In genomic region chr8:117200346-117200745, GRCm38 (mm10) we compare ENCODE assay signal across 11 mouse cellular contexts. TPM values are rescaled to one million over a fixed set of nuclear protein-coding genes. Genes with fewer than 3 reads are reported as not detected.
DNase-seq lines count a peak whose midpoint lies in the region; ATAC-seq and TF ChIP-seq lines count a peak whose summit lies in the region.
"Had no signal": no experiment of that assay in that cellular context is flagged by ENCODE, and none has a peak within 500 bp of the region (broad histone marks: within the 10 kb centered on the region; RNA-seq: fewer than 3 reads in every experiment).

No protein-coding gene starts in this region.

- H3K27me3 ChIP-seq in hindbrain, embryonic 12.5 days = no peaks in the 10 kb centered on the region
- H3K27me3 ChIP-seq in hindbrain, embryonic 11.5 days (ENCODE audit: control insufficient read depth, insufficient read depth, low read length) = no peaks in the 10 kb centered on the region
- H3K27me3 ChIP-seq in limb, embryonic 11.5 days (ENCODE audit: control insufficient read depth, insufficient read depth, low read length) = no peaks in the 10 kb centered on the region
- no peaks in the 10 kb centered on the region for H3K27me3 ChIP-seq in stomach, postnatal 0 days (ENCODE audit: control insufficient read depth, insufficient read depth, low read length)
- H3K27me3 ChIP-seq in forebrain, embryonic 11.5 days (ENCODE audit: control insufficient read depth, insufficient read depth, low read length) = no peaks in the 10 kb centered on the region
- H3K27me3 ChIP-seq: CH12.LX had no signal

- peak overlapping the region; percentile 8; the same call in 1 of the 2 replicates for H3K9ac ChIP-seq in hindbrain, embryonic 12.5 days
- no peak overlapping the region for H3K9ac ChIP-seq in hindbrain, embryonic 11.5 days (ENCODE audit: low read depth, low read length)
- H3K9ac ChIP-seq in limb, embryonic 11.5 days (ENCODE audit: low read length) = no peak overlapping the region
- H3K9ac ChIP-seq in stomach, postnatal 0 days (ENCODE audit: low read length) = no peak overlapping the region
- no peak overlapping the region for H3K9ac ChIP-seq in forebrain, embryonic 11.5 days (ENCODE audit: low read length)
- H3K9ac ChIP-seq: forebrain, postnatal 0 days had no signal

- no peak for TF ChIP-seq EP300 in stomach, postnatal 0 days (optimal IDR thresholded peaks at IDR 0.05)

- no peak for ATAC-seq in hindbrain, embryonic 12.5 days (ENCODE audit: low FRiP score)
- ATAC-seq in hindbrain, embryonic 11.5 days (ENCODE audit: low FRiP score) = no peak
- no peak for ATAC-seq in limb, embryonic 11.5 days (ENCODE audit: insufficient number of reproducible peaks, low FRiP score, low TSS enrichment, low read depth)
- no peak for ATAC-seq in stomach, postnatal 0 days (ENCODE audit: low FRiP score, low TSS enrichment)
- ATAC-seq in forebrain, embryonic 11.5 days (replicated peaks; ENCODE audit: low FRiP score) = no peak
- ATAC-seq: forebrain, postnatal 0 days had no signal

- no peak for DNase-seq in hindbrain, embryonic 11.5 days (ENCODE audit: low spot score)
- DNase-seq in spleen, postnatal 10 days (ENCODE audit: low spot score in 2 of 2) = peak; percentile 52 to 72
- no peak for DNase-seq in spleen, adult 18-20 months
- no peak for DNase-seq in limb, embryonic 11.5 days (ENCODE audit: low spot score)
- no peak for DNase-seq in stomach, postnatal 0 days (ENCODE audit: low spot score)
- no peak for DNase-seq in retina, embryonic 14.5 days (ENCODE audit: low spot score)
- DNase-seq in forebrain, embryonic 11.5 days (ENCODE audit: low spot score) = no peak
- DNase-seq: cerebellum, adult 2 months; forebrain, postnatal 0 days had no signal

- no peak overlapping the region for H3K4me2 ChIP-seq in hindbrain, embryonic 12.5 days (replicated peaks)
- H3K4me2 ChIP-seq in hindbrain, embryonic 11.5 days (replicated peaks; ENCODE audit: low read depth, low read length) = no peak overlapping the region
- no peak overlapping the region for H3K4me2 ChIP-seq in limb, embryonic 11.5 days (ENCODE audit: low read depth, severe bottlenecking)
- H3K4me2 ChIP-seq in stomach, postnatal 0 days (replicated peaks; ENCODE audit: low read depth) = no peak overlapping the region
- no peak overlapping the region for H3K4me2 ChIP-seq in forebrain, embryonic 11.5 days (ENCODE audit: low read depth, low read length, severe bottlenecking)

- H3K36me3 ChIP-seq in hindbrain, embryonic 12.5 days = peaks cover 47% of the 10 kb centered on the region
- no peaks in the 10 kb centered on the region for H3K36me3 ChIP-seq in hindbrain, embryonic 11.5 days (ENCODE audit: control insufficient read depth, insufficient read depth, low read length)
- peaks cover 8% of the 10 kb centered on the region for H3K36me3 ChIP-seq in limb, embryonic 11.5 days (ENCODE audit: control insufficient read depth, insufficient read depth, low read length)
- peaks cover 14% of the 10 kb centered on the region for H3K36me3 ChIP-seq in stomach, postnatal 0 days (ENCODE audit: control insufficient read depth, insufficient read depth, low read length)
- H3K36me3 ChIP-seq in forebrain, embryonic 11.5 days (ENCODE audit: control insufficient read depth, insufficient read depth, low read length) = no peaks in the 10 kb centered on the region; the same call in 1 of the 2 replicates

- no peak for TF ChIP-seq CTCF in stomach, postnatal 0 days (IDR thresholded peaks at IDR 0.05; ENCODE audit: low read depth)

- H3K4me1 ChIP-seq in hindbrain, embryonic 12.5 days = peaks cover 24% of the 10 kb centered on the region
- peaks cover 2% of the 10 kb centered on the region for H3K4me1 ChIP-seq in hindbrain, embryonic 11.5 days (replicated peaks; ENCODE audit: control insufficient read depth, insufficient read depth, low read length)
- peaks cover 18% of the 10 kb centered on the region for H3K4me1 ChIP-seq in limb, embryonic 11.5 days (ENCODE audit: control insufficient read depth, insufficient read depth, low read length)
- peaks cover 4% of the 10 kb centered on the region; the same call in 1 of the 2 replicates for H3K4me1 ChIP-seq in stomach, postnatal 0 days (replicated peaks; ENCODE audit: control insufficient read depth, insufficient read depth)
- no peaks in the 10 kb centered on the region for H3K4me1 ChIP-seq in forebrain, embryonic 11.5 days (replicated peaks; ENCODE audit: control insufficient read depth, insufficient read depth, low read length)

- WGBS in hindbrain, embryonic 12.5 days = 74% methylated on average over 13 of the region's 13 CpGs
- WGBS in hindbrain, embryonic 11.5 days = 73% methylated on average over 13 of the region's 13 CpGs
- whole genome bisulfite sequencing in limb, embryonic 11.5 days = 65% methylated on average over 13 of the region's 13 CpGs
- WGBS in stomach, postnatal 0 days = 69% methylated on average over 13 of the region's 13 CpGs
- 79% methylated on average over 13 of the region's 13 CpGs for WGBS in forebrain, embryonic 11.5 days

- H3K27ac ChIP-seq in hindbrain, embryonic 12.5 days = peak overlapping the region; percentile 60; the same call in 1 of the 2 replicates
- H3K27ac ChIP-seq in hindbrain, embryonic 11.5 days (ENCODE audit: low read depth, low read length) = no peak overlapping the region
- H3K27ac ChIP-seq in limb, embryonic 11.5 days (replicated peaks; ENCODE audit: low read depth, low read length) = 0 out of 2 replicates have a peak overlapping the region, but pooled peaks have one; percentile 2
- H3K27ac ChIP-seq in stomach, postnatal 0 days (replicated peaks) = 0 out of 2 replicates have a peak overlapping the region, but pooled peaks have one; percentile 40
- no peak overlapping the region for H3K27ac ChIP-seq in forebrain, embryonic 11.5 days (ENCODE audit: low read depth, low read length)

- no peaks in the 10 kb centered on the region for H3K9me3 ChIP-seq in hindbrain, embryonic 12.5 days (replicated peaks)
- no peaks in the 10 kb centered on the region for H3K9me3 ChIP-seq in hindbrain, embryonic 11.5 days (ENCODE audit: control insufficient read depth, low read length)
- H3K9me3 ChIP-seq in limb, embryonic 11.5 days (ENCODE audit: control insufficient read depth, low read length) = no peaks in the 10 kb centered on the region
- no peaks in the 10 kb centered on the region for H3K9me3 ChIP-seq in stomach, postnatal 0 days (ENCODE audit: control insufficient read depth, low read length)
- no peaks in the 10 kb centered on the region for H3K9me3 ChIP-seq in forebrain, embryonic 11.5 days (ENCODE audit: control insufficient read depth, low read length)

- no peak overlapping the region for H3K4me3 ChIP-seq in hindbrain, embryonic 12.5 days
- no peak overlapping the region for H3K4me3 ChIP-seq in hindbrain, embryonic 11.5 days (ENCODE audit: low read depth, low read length)
- H3K4me3 ChIP-seq in limb, embryonic 11.5 days (ENCODE audit: low read depth, low read length) = no peak overlapping the region
- no peak overlapping the region for H3K4me3 ChIP-seq in stomach, postnatal 0 days (ENCODE audit: low read depth, low read length)
- no peak overlapping the region for H3K4me3 ChIP-seq in forebrain, embryonic 11.5 days (ENCODE audit: low read depth, low read length)

RNA-seq across cellular contexts. Expression of gene Gan, which starts 42.4 kb away (rescaled TPM):
- 3.1 and 3.6 TPM in 2 replicates for polyA plus RNA-seq in hindbrain, embryonic 12.5 days (2016; fragmentation: Nextera tagmentation; extraction: Ambion mirVana)
- polyA plus RNA-seq in hindbrain, embryonic 11.5 days (2014; fragmentation: Nextera tagmentation; extraction: Ambion mirVana) = 2.9 and 3.2 TPM in 2 replicates
- 2.4 and 2.8 TPM in 2 replicates for polyA plus RNA-seq in limb, embryonic 11.5 days (2014; fragmentation: Nextera tagmentation; extraction: Ambion mirVana)
- 1.5 and 2.4 TPM in 2 replicates for polyA plus RNA-seq in stomach, postnatal 0 days (2015; fragmentation: Nextera tagmentation; extraction: Ambion mirVana)
- 3.1 and 3.4 TPM in 2 replicates for polyA plus RNA-seq in forebrain, embryonic 11.5 days (2014; fragmentation: Nextera tagmentation; extraction: Ambion mirVana)

RNA-seq across cellular contexts. Expression of gene Cmip, which starts 56.5 kb away (rescaled TPM):
- 64.6 and 67.0 TPM in 2 replicates for polyA plus RNA-seq in hindbrain, embryonic 12.5 days (2016; fragmentation: Nextera tagmentation; extraction: Ambion mirVana)
- polyA plus RNA-seq in hindbrain, embryonic 11.5 days (2014; fragmentation: Nextera tagmentation; extraction: Ambion mirVana) = 27.0 and 31.9 TPM in 2 replicates
- polyA plus RNA-seq in limb, embryonic 11.5 days (2014; fragmentation: Nextera tagmentation; extraction: Ambion mirVana) = 14.3 and 20.1 TPM in 2 replicates
- polyA plus RNA-seq in stomach, postnatal 0 days (2015; fragmentation: Nextera tagmentation; extraction: Ambion mirVana) = 19.9 and 22.9 TPM in 2 replicates
- polyA plus RNA-seq in forebrain, embryonic 11.5 days (2014; fragmentation: Nextera tagmentation; extraction: Ambion mirVana) = 30.5 and 32.1 TPM in 2 replicates

Comparison
In these comparisons a context has a peak if more than half of its experiments do, and no peak if none do; other contexts are left out.
1. H3K27ac ChIP-seq: peak in hindbrain, embryonic 12.5 days (single experiment), limb, embryonic 11.5 days (single experiment) and stomach, postnatal 0 days (single experiment); none in hindbrain, embryonic 11.5 days (single experiment) and forebrain, embryonic 11.5 days (single experiment).
2. DNase-seq: peak in spleen, postnatal 10 days (2 of 2); none in hindbrain, embryonic 11.5 days (single experiment), spleen, adult 18-20 months (0 of 2), limb, embryonic 11.5 days (single experiment), stomach, postnatal 0 days (single experiment), retina, embryonic 14.5 days (single experiment) and forebrain, embryonic 11.5 days (single experiment).